Mouse (Mus musculus): Measurements from ENCODE around the gene Capn8. TPM values are rescaled to one million over a fixed set of nuclear protein-coding genes. Genes with fewer than 3 reads are reported as not detected.

The Capn8 gene
- polyA plus RNA-seq, 1 experiment: not detected

- Histone ChIP-seq H3K4me3 (ENCODE audit: extremely low read depth, insufficient read depth, insufficient read length) (no peak overlapping the region), H3K36me3 (ENCODE audit: control insufficient read depth, insufficient read depth, low read length) (no peaks in the 10 kb centered on the region), H3K27ac (ENCODE audit: insufficient read depth, low read length) (no peak overlapping the region), H3K4me1 (ENCODE audit: control insufficient read depth, insufficient read depth, insufficient read length) (no peaks in the 10 kb centered on the region), H3K27me3 (ENCODE audit: control insufficient read depth, insufficient read depth, low read length) (no peaks in the 10 kb centered on the region)
- DNase-seq (ENCODE audit: low read depth in 1 of 2, low spot score in 2 of 2): no peak
- WGBS: 73% methylated on average over 1 of the region's 1 CpGs
- TF ChIP-seq CTCF (IDR thresholded peaks at IDR 0.05; ENCODE audit: extremely low read depth, insufficient read depth, insufficient read length, insufficient replicate concordance) (no peak), POLR2A (IDR thresholded peaks at IDR 0.05; ENCODE audit: low read depth, low read length) (no peak)
Observed at GRCm38 (mm10) chr1:182543906-182544305, 20.9 kb upstream of the Capn8 start.

GRCm38 (mm10) chr1:182550761-182551160 is 14.0 kb upstream of the Capn8 start:
- Histone ChIP-seq H3K36me3 (ENCODE audit: control insufficient read depth, insufficient read depth, low read length) (no peaks in the 10 kb centered on the region), H3K4me1 (ENCODE audit: control insufficient read depth, insufficient read depth, insufficient read length) (no peaks in the 10 kb centered on the region), H3K4me3 (ENCODE audit: extremely low read depth, insufficient read depth, insufficient read length) (no peak overlapping the region), H3K27ac (ENCODE audit: insufficient read depth, low read length) (no peak overlapping the region), H3K27me3 (ENCODE audit: control insufficient read depth, insufficient read depth, low read length) (no peaks in the 10 kb centered on the region)
- DNase-seq (ENCODE audit: low read depth in 1 of 2, low spot score in 2 of 2): no peak
- WGBS: 87% methylated on average over 8 of the region's 8 CpGs
- no peak for TF ChIP-seq POLR2A (IDR thresholded peaks at IDR 0.05; ENCODE audit: low read depth, low read length)
- no peak for TF ChIP-seq CTCF (IDR thresholded peaks at IDR 0.05; ENCODE audit: extremely low read depth, insufficient read depth, insufficient read length, insufficient replicate concordance)

DNA sequence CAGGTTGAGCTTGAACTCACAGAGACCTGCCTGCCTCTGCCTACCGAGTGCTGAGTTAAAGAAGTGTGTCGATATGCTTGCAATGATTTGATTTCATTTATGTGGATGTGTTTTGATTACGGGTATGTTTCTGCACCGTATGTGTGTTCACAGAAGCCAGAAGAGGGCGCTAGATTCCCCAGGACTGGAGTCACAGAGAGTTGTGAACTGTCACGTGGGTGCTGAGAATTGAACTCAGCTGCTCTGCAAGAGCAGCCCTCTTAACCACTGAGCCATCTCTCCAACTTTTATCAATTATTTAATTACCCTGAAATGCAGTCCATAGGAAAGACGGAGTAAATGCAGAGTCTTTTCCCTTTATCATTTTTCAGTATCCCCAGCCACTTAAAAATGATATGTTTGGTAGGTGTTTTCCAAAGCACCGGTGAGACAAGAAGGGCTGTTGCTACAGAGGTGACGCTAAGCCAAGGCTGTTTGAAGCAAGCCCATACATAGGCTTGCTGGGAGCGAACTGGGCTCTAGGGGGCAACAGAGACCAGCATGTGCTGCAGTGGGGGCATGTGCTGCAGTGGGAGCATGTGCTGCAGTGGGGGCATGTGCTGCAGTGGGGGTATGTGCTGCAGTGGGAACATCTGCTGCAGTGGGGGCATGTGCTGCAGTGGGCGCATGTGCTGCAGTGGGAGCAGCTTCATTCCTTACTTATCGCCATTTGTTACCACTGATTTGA is 11.0 kb upstream of the Capn8 start:
- DNase-seq (ENCODE audit: low read depth in 1 of 2, low spot score in 2 of 2): peak in 1 of 2 experiments; percentile 11
- TF ChIP-seq CTCF (IDR thresholded peaks at IDR 0.05; ENCODE audit: extremely low read depth, insufficient read depth, insufficient read length, insufficient replicate concordance) (peak; percentile 45; the same call in 1 of the 2 replicates), POLR2A (IDR thresholded peaks at IDR 0.05; ENCODE audit: low read depth, low read length) (no peak)

DNA sequence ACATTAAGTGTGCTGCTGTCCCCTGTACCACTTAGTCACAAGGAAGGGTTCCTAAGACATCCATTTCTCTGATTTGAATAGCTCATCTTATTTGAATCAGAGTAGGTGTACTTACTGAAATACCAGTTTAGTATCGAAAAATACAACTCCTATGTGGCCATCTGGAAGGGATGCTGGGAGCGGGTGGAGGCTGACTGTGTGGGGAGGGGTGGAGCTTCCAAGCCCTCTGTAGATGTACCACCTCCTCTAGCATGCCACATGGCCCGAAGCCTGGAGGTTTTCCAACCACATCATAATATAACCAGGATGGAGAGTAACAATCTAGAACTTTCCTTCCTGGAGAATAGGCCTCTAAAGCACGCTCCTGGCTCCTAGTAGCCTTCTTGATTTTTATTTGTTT is 6.5 kb upstream of the Capn8 start:
- no peak overlapping the region for H3K4me3 ChIP-seq (ENCODE audit: extremely low read depth, insufficient read depth, insufficient read length)
- no peaks in the 10 kb centered on the region for H3K36me3 ChIP-seq (ENCODE audit: control insufficient read depth, insufficient read depth, low read length)
- H3K4me1 ChIP-seq (ENCODE audit: control insufficient read depth, insufficient read depth, insufficient read length): no peaks in the 10 kb centered on the region
- WGBS: 84% methylated on average over 4 of the region's 4 CpGs
- DNase-seq (ENCODE audit: low read depth in 1 of 2, low spot score in 2 of 2): no peak
- TF ChIP-seq POLR2A (IDR thresholded peaks at IDR 0.05; ENCODE audit: low read depth, low read length) (no peak), CTCF (IDR thresholded peaks at IDR 0.05; ENCODE audit: extremely low read depth, insufficient read depth, insufficient read length, insufficient replicate concordance) (no peak)
- no peak overlapping the region for H3K27ac ChIP-seq (ENCODE audit: insufficient read depth, low read length)
- no peaks in the 10 kb centered on the region for H3K27me3 ChIP-seq (ENCODE audit: control insufficient read depth, insufficient read depth, low read length)

More for the DNA sequence above, 11.0 kb upstream of the Capn8 start:
- H3K27me3 ChIP-seq (ENCODE audit: control insufficient read depth, insufficient read depth, low read length): no peaks in the 10 kb centered on the region
- 68% methylated on average over 12 of the region's 12 CpGs for WGBS
- no peak overlapping the region for H3K27ac ChIP-seq (ENCODE audit: insufficient read depth, low read length)
- no peaks in the 10 kb centered on the region for H3K4me1 ChIP-seq (ENCODE audit: control insufficient read depth, insufficient read depth, insufficient read length)
- H3K4me3 ChIP-seq (ENCODE audit: extremely low read depth, insufficient read depth, insufficient read length): no peak overlapping the region
- no peaks in the 10 kb centered on the region for H3K36me3 ChIP-seq (ENCODE audit: control insufficient read depth, insufficient read depth, low read length)

- H3K27ac ChIP-seq (ENCODE audit: insufficient read depth, low read length): no peak overlapping the region
- 88% methylated on average over 11 of the region's 11 CpGs for WGBS
Observed at GRCm38 (mm10) chr1:182559530-182559929, 5.3 kb upstream of the Capn8 start.

GRCm38 (mm10) chr1:182560390-182561098 is 4.3 kb upstream of the Capn8 start:
- DNase-seq (ENCODE audit: low read depth in 1 of 2, low spot score in 2 of 2): no peak
- WGBS: 25% methylated on average over 3 of the region's 3 CpGs
- no peak overlapping the region for H3K27ac ChIP-seq (ENCODE audit: insufficient read depth, low read length)

More at GRCm38 (mm10) chr1:182559530-182559929, 5.3 kb upstream of the Capn8 start:
- Histone ChIP-seq H3K27me3 (ENCODE audit: control insufficient read depth, insufficient read depth, low read length) (no peaks in the 10 kb centered on the region), H3K4me3 (ENCODE audit: extremely low read depth, insufficient read depth, insufficient read length) (no peak overlapping the region), H3K36me3 (ENCODE audit: control insufficient read depth, insufficient read depth, low read length) (no peaks in the 10 kb centered on the region), H3K4me1 (ENCODE audit: control insufficient read depth, insufficient read depth, insufficient read length) (no peaks in the 10 kb centered on the region)
- TF ChIP-seq POLR2A (IDR thresholded peaks at IDR 0.05; ENCODE audit: low read depth, low read length) (no peak), CTCF (IDR thresholded peaks at IDR 0.05; ENCODE audit: extremely low read depth, insufficient read depth, insufficient read length, insufficient replicate concordance) (no peak)
- no peak for DNase-seq (ENCODE audit: low read depth in 1 of 2, low spot score in 2 of 2)

More at GRCm38 (mm10) chr1:182560390-182561098, 4.3 kb upstream of the Capn8 start:
- H3K4me1 ChIP-seq (ENCODE audit: control insufficient read depth, insufficient read depth, insufficient read length): no peaks in the 10 kb centered on the region
- H3K36me3 ChIP-seq (ENCODE audit: control insufficient read depth, insufficient read depth, low read length): no peaks in the 10 kb centered on the region
- H3K4me3 ChIP-seq (ENCODE audit: extremely low read depth, insufficient read depth, insufficient read length): no peak overlapping the region
- TF ChIP-seq CTCF (IDR thresholded peaks at IDR 0.05; ENCODE audit: extremely low read depth, insufficient read depth, insufficient read length, insufficient replicate concordance): no peak
- H3K27me3 ChIP-seq (ENCODE audit: control insufficient read depth, insufficient read depth, low read length): no peaks in the 10 kb centered on the region

All from spleen, adult 2 months (tissue).